Mouse (Mus musculus) MEL (cell line): ENCODE data around the gene Efna5. TPM values are rescaled to one million over a fixed set of nuclear protein-coding genes. Genes with fewer than 3 reads are reported as not detected.

ENCODE experiments used
- DNase-seq: peaks from one replicate; pipeline ENCODE4 v3.0.0; 2011; ENCODE audit warnings: low read depth, low spot score
- H3K27ac ChIP-seq: 2 replicates; pipeline ENCODE4 v1.5.1; 2012; ENCODE audit warnings: low read depth, mild to moderate bottlenecking, control low read depth, low read length, moderate library complexity; ENCODE audit not compliant: control insufficient read depth
- H3K27me3 ChIP-seq, 2 experiments: fragments of 150-350 bp in 1 of 2; sonication (generic) in 1 of 2; 2 replicates each; pipeline ENCODE4 v1.6.1; 2012; ENCODE audit warnings: low read length in 2 of 2, mild to moderate bottlenecking in 2 of 2, improper control_type of control experiment in 1 of 2, moderate library complexity in 1 of 2; ENCODE audit not compliant: insufficient read depth in 2 of 2, control insufficient read depth in 1 of 2
- H3K36me3 ChIP-seq, 2 experiments: 2 replicates each; pipeline ENCODE4 v1.6.1; 2012 to 2014; ENCODE audit warnings: low read length in 2 of 2, improper control_type of control experiment in 1 of 2, inconsistent platforms in 1 of 2, mild to moderate bottlenecking in 1 of 2; ENCODE audit not compliant: insufficient read depth in 2 of 2, control insufficient read depth in 1 of 2
- H3K4me1 ChIP-seq, 2 experiments: fragments of 150-350 bp in 1 of 2; sonication (generic) in 1 of 2; 2 replicates each; pipeline ENCODE4 v1.6.1; 2012; ENCODE audit warnings: low read length in 2 of 2, improper control_type of control experiment in 1 of 2, mild to moderate bottlenecking in 1 of 2; ENCODE audit not compliant: insufficient read depth in 2 of 2, control insufficient read depth in 1 of 2
- H3K4me3 ChIP-seq, 2 experiments: fragments of 150-350 bp in 1 of 2; sonication (generic) in 1 of 2; 2 replicates each; pipeline ENCODE4 v1.5.1; 2012; ENCODE audit warnings: low read depth in 2 of 2, low read length in 2 of 2, mild to moderate bottlenecking in 2 of 2, moderate library complexity in 2 of 2, control low read depth in 1 of 2, improper control_type of control experiment in 1 of 2; ENCODE audit not compliant: control insufficient read depth in 1 of 2, insufficient read depth in 1 of 2
- H3K79me2 ChIP-seq: 2 replicates; pipeline ENCODE4 v1.6.1; 2012; ENCODE audit warnings: mild to moderate bottlenecking, low read length, moderate library complexity; ENCODE audit not compliant: control insufficient read depth, poor library complexity, insufficient read depth
- H3K9ac ChIP-seq: 2 replicates; pipeline ENCODE4 v1.6.1; 2012; ENCODE audit warnings: low read depth, mild to moderate bottlenecking, control low read depth, low read length, moderate library complexity; ENCODE audit not compliant: control insufficient read depth, poor library complexity, severe bottlenecking
- H3K9me3 ChIP-seq: fragments of 150-350 bp; sonication (generic); replicated peaks from 2 replicates; pipeline ENCODE4 v1.6.1; 2012; ENCODE audit warnings: mild to moderate bottlenecking, low read length, improper control_type of control experiment, moderate library complexity; ENCODE audit not compliant: insufficient read depth
- BHLHE40 ChIP-seq: IDR thresholded peaks from 2 replicates; pipeline ENCODE4 v1.6.1; 2012; ENCODE audit warnings: low read depth, mild to moderate bottlenecking, inconsistent platforms, low read length, improper control_type of control experiment, borderline replicate concordance
- CHD1 ChIP-seq: IDR thresholded peaks from 2 replicates; pipeline ENCODE4 v1.6.1; 2012; ENCODE audit warnings: low read depth, mild to moderate bottlenecking, inconsistent platforms, low read length, improper control_type of control experiment
- CHD2 ChIP-seq: IDR thresholded peaks from 2 replicates; pipeline ENCODE4 v1.6.1; 2011; ENCODE audit warnings: low read length, improper control_type of control experiment
- CTCF ChIP-seq, 3 experiments: IDR thresholded peaks in 2 of 3; conservative IDR thresholded peaks in 1 of 3; 2 replicates each; pipeline ENCODE4 v1.5.1; 2011 to 2012; ENCODE audit warnings: low read length in 3 of 3, low read depth in 2 of 3, mild to moderate bottlenecking in 2 of 3, improper control_type of control experiment in 1 of 3, inconsistent platforms in 1 of 3, mixed read lengths in 1 of 3, moderate library complexity in 1 of 3; ENCODE audit not compliant: control insufficient read depth in 1 of 3, insufficient read depth in 1 of 3, poor library complexity in 1 of 3, severe bottlenecking in 1 of 3
- E2F4 ChIP-seq: IDR thresholded peaks from 2 replicates; pipeline ENCODE4 v1.6.1; 2011; ENCODE audit warnings: low read depth, low read length, improper control_type of control experiment, borderline replicate concordance
- ELF1 ChIP-seq: IDR thresholded peaks from 2 replicates; pipeline ENCODE4 v1.6.1; 2014; ENCODE audit warnings: low read depth, mild to moderate bottlenecking, inconsistent platforms, low read length, improper control_type of control experiment, moderate library complexity
- ETS1 ChIP-seq: IDR thresholded peaks from 2 replicates; pipeline ENCODE4 v1.6.1; 2012; ENCODE audit warnings: low read depth, mild to moderate bottlenecking, inconsistent platforms, low read length, improper control_type of control experiment, moderate library complexity
- GATA1 ChIP-seq: IDR thresholded peaks from 2 replicates; pipeline ENCODE4 v1.6.1; 2011; ENCODE audit warnings: low read depth, low read length, improper control_type of control experiment
- HCFC1 ChIP-seq: IDR thresholded peaks from 2 replicates; pipeline ENCODE4 v1.6.1; 2012; ENCODE audit warnings: low read depth, mild to moderate bottlenecking, inconsistent platforms, low read length, improper control_type of control experiment, moderate library complexity
- JUND ChIP-seq: IDR thresholded peaks from 2 replicates; pipeline ENCODE4 v1.6.1; 2011; ENCODE audit warnings: low read depth, mild to moderate bottlenecking, improper control_type of control experiment, low read length
- KAT2A ChIP-seq: conservative IDR thresholded peaks from 2 replicates; pipeline ENCODE4 v1.6.1; 2012; ENCODE audit warnings: low read depth, low read length, improper control_type of control experiment, inconsistent platforms
- MAFK ChIP-seq: IDR thresholded peaks from 2 replicates; pipeline ENCODE4 v1.6.1; 2011; ENCODE audit warnings: low read depth, mild to moderate bottlenecking, low read length, improper control_type of control experiment, borderline replicate concordance
- MAX ChIP-seq: IDR thresholded peaks from 2 replicates; pipeline ENCODE4 v1.6.1; 2011; ENCODE audit warnings: low read length, improper control_type of control experiment
- MAZ ChIP-seq: IDR thresholded peaks from 2 replicates; pipeline ENCODE4 v1.6.1; 2012; ENCODE audit warnings: low read depth, mild to moderate bottlenecking, inconsistent platforms, low read length, improper control_type of control experiment
- MEF2A ChIP-seq: IDR thresholded peaks from 2 replicates; pipeline ENCODE4 v1.6.1; 2014; ENCODE audit warnings: low read depth, mild to moderate bottlenecking, inconsistent platforms, low read length, improper control_type of control experiment; ENCODE audit not compliant: poor library complexity, insufficient replicate concordance, severe bottlenecking; ENCODE audit errors: extremely low read depth
- MYB ChIP-seq: IDR thresholded peaks from 2 replicates; pipeline ENCODE4 v1.6.1; 2011; ENCODE audit warnings: mild to moderate bottlenecking, low read depth, low read length, improper control_type of control experiment
- MYC ChIP-seq: IDR thresholded peaks from 2 replicates; pipeline ENCODE4 v1.6.1; 2011; ENCODE audit warnings: low read depth, mild to moderate bottlenecking, low read length, improper control_type of control experiment, moderate library complexity
- NELFE ChIP-seq: IDR thresholded peaks from 2 replicates; pipeline ENCODE4 v1.6.1; 2011; ENCODE audit warnings: low read depth, low read length, improper control_type of control experiment
- NRF1 ChIP-seq: IDR thresholded peaks from 2 replicates; pipeline ENCODE4 v1.6.1; 2014; ENCODE audit warnings: low read depth, mild to moderate bottlenecking, inconsistent platforms, low read length, improper control_type of control experiment, moderate library complexity; ENCODE audit not compliant: poor library complexity, insufficient read depth, severe bottlenecking
- POLR2A ChIP-seq, 2 experiments: IDR thresholded peaks; 2 replicates each; pipeline ENCODE4 v1.6.1; 2011 to 2012; ENCODE audit warnings: low read length in 2 of 2, mild to moderate bottlenecking in 2 of 2, control low read depth in 1 of 2, improper control_type of control experiment in 1 of 2, low read depth in 1 of 2, moderate library complexity in 1 of 2; ENCODE audit not compliant: control insufficient read depth in 1 of 2, insufficient read depth in 1 of 2, poor library complexity in 1 of 2
- POLR2AphosphoS2 ChIP-seq: IDR thresholded peaks from 2 replicates; pipeline ENCODE4 v1.6.1; 2011; ENCODE audit warnings: low read length, improper control_type of control experiment
- POLR2AphosphoS5 ChIP-seq: IDR thresholded peaks from 2 replicates; pipeline ENCODE4 v1.6.1; 2012; ENCODE audit warnings: low read depth, borderline replicate concordance, mild to moderate bottlenecking, inconsistent platforms, low read length, moderate library complexity, mixed read lengths
- RAD21 ChIP-seq: IDR thresholded peaks from 2 replicates; pipeline ENCODE4 v1.6.1; 2011; ENCODE audit warnings: mild to moderate bottlenecking, low read depth, low read length, improper control_type of control experiment
- RCOR1 ChIP-seq: IDR thresholded peaks from 2 replicates; pipeline ENCODE4 v1.6.1; 2012; ENCODE audit warnings: low read depth, mild to moderate bottlenecking, inconsistent platforms, low read length, improper control_type of control experiment
- SIN3A ChIP-seq: IDR thresholded peaks from 2 replicates; pipeline ENCODE4 v1.6.1; 2012; ENCODE audit warnings: low read length, improper control_type of control experiment, inconsistent platforms
- SMC3 ChIP-seq: IDR thresholded peaks from 2 replicates; pipeline ENCODE4 v1.6.1; 2011; ENCODE audit warnings: low read depth, low read length, improper control_type of control experiment
- TAL1 ChIP-seq: IDR thresholded peaks from 2 replicates; pipeline ENCODE4 v1.6.1; 2012; ENCODE audit warnings: mild to moderate bottlenecking, inconsistent platforms, low read length, moderate library complexity, mixed read lengths
- TBP ChIP-seq: IDR thresholded peaks from 2 replicates; pipeline ENCODE4 v1.8.0; 2011; ENCODE audit warnings: low read depth, low read length, improper control_type of control experiment
- TCF12 ChIP-seq: IDR thresholded peaks from 2 replicates; pipeline ENCODE4 v1.6.1; 2014; ENCODE audit warnings: low read depth, mild to moderate bottlenecking, inconsistent platforms, low read length, improper control_type of control experiment, moderate library complexity
- UBTF ChIP-seq: IDR thresholded peaks from 2 replicates; pipeline ENCODE4 v1.6.1; 2012; ENCODE audit warnings: low read depth, mild to moderate bottlenecking, inconsistent platforms, low read length, improper control_type of control experiment, moderate library complexity, borderline replicate concordance; ENCODE audit not compliant: insufficient read depth
- USF2 ChIP-seq, 2 experiments: IDR thresholded peaks; 2 replicates each; pipeline ENCODE4 v1.6.1; 2011 to 2012; ENCODE audit warnings: improper control_type of control experiment in 2 of 2, low read length in 2 of 2, borderline replicate concordance in 1 of 2, inconsistent platforms in 1 of 2, low read depth in 1 of 2, mild to moderate bottlenecking in 1 of 2; ENCODE audit not compliant: insufficient read depth in 1 of 2
- ZC3H11A ChIP-seq: IDR thresholded peaks from 2 replicates; pipeline ENCODE4 v1.6.1; 2012; ENCODE audit warnings: low read depth, mild to moderate bottlenecking, inconsistent platforms, low read length, improper control_type of control experiment
- ZKSCAN1 ChIP-seq: IDR thresholded peaks from 2 replicates; pipeline ENCODE4 v1.6.1; 2012; ENCODE audit warnings: low read depth, mild to moderate bottlenecking, inconsistent platforms, low read length, improper control_type of control experiment, moderate library complexity
- ZMIZ1 ChIP-seq: IDR thresholded peaks from 2 replicates; pipeline ENCODE4 v1.6.1; 2012; ENCODE audit warnings: low read depth, mild to moderate bottlenecking, inconsistent platforms, low read length, improper control_type of control experiment, moderate library complexity
- ZNF384 ChIP-seq: IDR thresholded peaks from 2 replicates; pipeline ENCODE4 v1.6.1; 2012; ENCODE audit warnings: low read depth, mild to moderate bottlenecking, inconsistent platforms, low read length, improper control_type of control experiment
- polyA plus RNA-seq, 2 experiments: library from polyadenylated mRNA; stranded (reverse) in 1 of 2; unstranded in 1 of 2; fragments of >175 nt in 1 of 2; fragments of >200 nt in 1 of 2; gene quantifications; 2 replicates each; pipeline versions ENCODE4 v1.2.1 to v1.2.4; 2012; ENCODE audit warnings: low replicate concordance in 2 of 2, low read depth in 1 of 2; ENCODE audit not compliant: insufficient read length in 2 of 2, insufficient read depth in 1 of 2, missing spikeins in 1 of 2
- total RNA-seq: library from RNA; depleted of rRNA; stranded (reverse); fragments of 300-350 nt; gene quantifications from 2 replicates; pipeline ENCODE4 v1.2.3, GENCODE M21; 2012

Gene Efna5
- total and polyA plus RNA-seq, 3 experiments, result not detected

GRCm38 (mm10) chr17:62748803-62749619 is 132.1 kb downstream of the Efna5 start:
- peak; percentile 87 for DNase-seq
- Histone ChIP-seq H3K36me3 (peaks cover 0 to 21% of the 10 kb centered on the region in 2 experiments; a peak in 2 of 4 replicates), H3K9ac (no peak overlapping the region), H3K27ac (no peak overlapping the region), H3K9me3 (no peaks in the 10 kb centered on the region), H3K4me1 (peaks cover 3 to 5% of the 10 kb centered on the region in 2 experiments; a peak in 3 of 4 replicates), H3K79me2 (no peaks in the 10 kb centered on the region), H3K4me3 (peak overlapping the region in 1 of 2 experiments; percentile 17; a peak in 1 of 4 replicates), H3K27me3 (no peaks in the 10 kb centered on the region)
- TF ChIP-seq RAD21 (no peak), JUND (0 out of 2 replicates have a peak, but pooled peaks have one; percentile 49), ZNF384 (peak; percentile 24; the same call in 1 of the 2 replicates), KAT2A (no peak), ZMIZ1 (no peak), UBTF (no peak), TAL1 (peak; percentile 76), GATA1 (peak; percentile 96), POLR2A (IDR thresholded peaks at IDR 0.05; ENCODE audit: control insufficient read depth in 1 of 2, insufficient read depth in 1 of 2, low read depth in 1 of 2, low read length in 2 of 2, poor library complexity in 1 of 2) (no peak), ELF1 (no peak), POLR2AphosphoS2 (no peak), NELFE (no peak), ETS1 (peak; percentile 85), NRF1 (no peak), BHLHE40 (peak; percentile 65; the same call in 1 of the 2 replicates), SIN3A (peak; percentile 64; the same call in 1 of the 2 replicates), HCFC1 (no peak), MEF2A (no peak), RCOR1 (peak; percentile 89), CTCF (IDR thresholded peaks at IDR 0.05 in 2 of 3, conservative IDR thresholded peaks at IDR 0.05 in 1 of 3; ENCODE audit: control insufficient read depth in 1 of 3, insufficient read depth in 1 of 3, low read depth in 2 of 3, low read length in 3 of 3, poor library complexity in 1 of 3, severe bottlenecking in 1 of 3) (no peak), CHD1 (no peak), ZKSCAN1 (no peak), USF2 (IDR thresholded peaks at IDR 0.05; ENCODE audit: borderline replicate concordance in 1 of 2, insufficient read depth in 1 of 2, low read depth in 1 of 2, low read length in 2 of 2) (no peak), ZC3H11A (no peak), E2F4 (no peak), MYC (0 out of 2 replicates have a peak, but pooled peaks have one; percentile 40), CHD2 (no peak), TBP (0 out of 2 replicates have a peak, but pooled peaks have one; percentile 35), SMC3 (no peak), MAX (0 out of 2 replicates have a peak, but pooled peaks have one; percentile 19), MAFK (peak; percentile 67; the same call in 1 of the 2 replicates), TCF12 (peak; percentile 95), MYB (peak; percentile 37; the same call in 1 of the 2 replicates), MAZ (no peak), POLR2AphosphoS5 (no peak)
